Mouse (Mus musculus): Measurements from ENCODE around the gene Il23r.

DNA sequence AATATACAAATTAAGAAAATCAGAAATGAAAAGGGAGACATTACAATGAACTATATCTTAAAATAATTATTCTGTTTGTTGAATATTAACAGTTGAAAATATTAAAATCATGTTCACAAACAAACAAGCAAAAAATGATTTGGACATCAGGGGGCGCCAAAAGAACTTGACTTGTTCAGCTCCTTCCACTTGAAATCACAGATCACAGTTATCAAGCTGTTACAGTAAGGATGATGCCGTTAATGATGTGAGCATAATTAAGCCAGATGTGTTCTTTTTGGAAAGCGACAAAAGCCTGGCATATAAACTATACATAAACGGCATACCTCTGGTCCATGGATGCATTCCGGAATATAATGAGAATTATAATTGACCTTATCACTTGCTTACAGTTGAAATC is 40.3 kb downstream of the Il23r start:
- TF ChIP-seq CTCF (IDR thresholded peaks at IDR 0.05; ENCODE audit: borderline replicate concordance, insufficient read depth, low read length) (no peak), POLR2A (IDR thresholded peaks at IDR 0.05; ENCODE audit: low read depth, low read length) (no peak)
